8 mouse cellular contexts compared by ENCODE assay signal in the genomic region with DNA sequence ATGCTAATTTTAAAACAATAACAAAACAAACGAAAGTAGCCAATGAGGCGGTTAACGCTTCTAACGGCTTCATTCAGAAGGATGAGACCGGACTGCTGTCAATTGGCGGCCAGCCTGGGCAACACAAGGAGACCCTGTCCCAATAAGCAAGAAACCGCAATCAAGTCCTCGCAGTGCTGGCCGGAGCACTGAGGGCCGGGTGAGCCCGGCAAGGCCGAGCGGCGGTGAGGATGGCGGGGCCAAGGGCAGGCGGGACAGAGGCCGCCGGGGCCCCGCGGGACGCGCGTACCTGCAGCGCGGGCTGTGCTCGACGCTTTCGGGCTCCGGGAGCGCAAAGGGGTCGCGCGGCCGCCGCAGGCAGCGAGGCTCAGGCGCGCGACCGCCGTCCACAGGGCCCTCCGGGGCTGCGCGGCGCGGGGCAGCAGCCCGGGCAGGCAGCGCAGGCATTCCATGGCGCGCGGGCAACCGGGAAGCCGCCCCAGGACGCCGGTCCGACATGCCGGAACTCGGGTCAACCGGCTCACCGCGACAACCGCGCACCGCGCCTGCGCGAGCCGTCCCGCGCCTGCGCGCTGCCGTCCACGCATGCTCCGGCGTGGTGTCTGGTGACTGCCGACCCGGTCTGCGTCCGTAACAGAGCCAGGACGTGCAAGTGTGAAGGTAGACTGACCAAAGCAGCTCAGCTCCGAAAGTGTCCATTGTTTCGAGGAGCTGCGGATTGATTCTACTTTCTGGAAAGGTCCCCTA. TPM values are rescaled to one million over a fixed set of nuclear protein-coding genes. Genes with fewer than 3 reads are reported as not detected.
DNase-seq lines count a peak whose midpoint lies in the region; ATAC-seq lines count a peak whose summit lies in the region.

Mrs2 (minus strand) TSS at position 587 of the 747 bp plus-strand sequence.

- intact Hi-C loops in gastrocnemius, postnatal 14 days (cut with DNase I; ENCODE audit: low total_unique reads), result no loop called here
- intact Hi-C loops in left cerebral cortex, postnatal 10 days (cut with DNase I), result no loop called here

- peak; percentile 76 for ATAC-seq in inflammation-experienced regulatory T-cells, adult 6 months
- peak; percentile 66 for ATAC-seq in megakaryocyte-erythroid progenitor cell, adult 5-6 weeks (replicated peaks; ENCODE audit: low FRiP score, low TSS enrichment, poor library complexity, severe bottlenecking)

- peak; percentile 81 for DNase-seq in adipocyte (ENCODE audit: low spot score)
- DNase-seq in embryo, embryonic 10 days (ENCODE audit: low spot score), result peak; percentile 93
- peak; percentile 88 for DNase-seq in gastrocnemius, postnatal 14 days
- peak; percentile 80 to 92 for DNase-seq in left cerebral cortex, postnatal 10 days (ENCODE audit: extremely low spot score in 1 of 2, low spot score in 2 of 2)
- DNase-seq in right cerebral cortex, postnatal 25 days, result peak; percentile 91
- peak; percentile 86 to 88 for DNase-seq in urinary bladder, postnatal 4 days (ENCODE audit: low spot score in 2 of 2)

RNA-seq across cellular contexts. Expression of gene Mrs2, which starts in this region (rescaled TPM):
- 10 to 100 TPM; 22.2 to 22.6 TPM for total RNA-seq in gastrocnemius, postnatal 14 days (2021)
- polyA plus RNA-seq in inflammation-experienced regulatory T-cells, adult 6 months (2017; shearing (Covaris generic)), result 1 to 10 TPM; 5.0 to 6.5 (median 5.5) TPM
- 10 to 100 TPM; 45.9 to 46.9 TPM for total RNA-seq in left cerebral cortex, postnatal 10 days (2021)
- total RNA-seq in megakaryocyte-erythroid progenitor cell, adult 5-6 weeks (2014; fragmentation: Nextera tagmentation), result 27.4 and 36.3 TPM in 2 replicates
- total RNA-seq in megakaryocyte-erythroid progenitor cell, adult 5-6 weeks (2017), result 11.4 and 11.9 TPM in 2 replicates

Comparison
In these comparisons a context has a peak if more than half of its experiments do, and no peak if none do; other contexts are left out.
1. Peak in every context shown above with its lines: DNase-seq and ATAC-seq.